Mouse (Mus musculus): Measurements from ENCODE around the gene Tprgl.

Tprgl gene

DNA sequence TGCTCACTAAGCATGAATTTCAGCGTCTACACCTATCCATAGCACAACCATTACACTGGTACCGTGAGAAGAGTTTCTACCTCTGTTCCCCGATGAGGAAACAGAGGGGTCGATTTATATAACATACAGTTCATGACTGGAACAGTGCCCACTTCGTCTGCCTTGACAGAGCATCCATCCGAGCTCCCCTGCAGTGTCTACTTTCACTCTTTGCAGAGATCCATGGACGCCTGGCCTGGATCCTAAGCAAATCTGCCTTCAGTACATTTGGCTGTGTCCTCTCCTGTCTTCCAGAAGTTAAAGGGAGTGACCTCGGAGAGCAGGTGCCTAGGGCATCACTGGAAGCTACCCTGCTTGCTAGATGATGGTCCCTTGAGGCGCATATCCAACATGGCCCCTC lies 41.3 kb downstream of the Tprgl start:
- no peak for DNase-seq (ENCODE audit: low spot score)

DNA sequence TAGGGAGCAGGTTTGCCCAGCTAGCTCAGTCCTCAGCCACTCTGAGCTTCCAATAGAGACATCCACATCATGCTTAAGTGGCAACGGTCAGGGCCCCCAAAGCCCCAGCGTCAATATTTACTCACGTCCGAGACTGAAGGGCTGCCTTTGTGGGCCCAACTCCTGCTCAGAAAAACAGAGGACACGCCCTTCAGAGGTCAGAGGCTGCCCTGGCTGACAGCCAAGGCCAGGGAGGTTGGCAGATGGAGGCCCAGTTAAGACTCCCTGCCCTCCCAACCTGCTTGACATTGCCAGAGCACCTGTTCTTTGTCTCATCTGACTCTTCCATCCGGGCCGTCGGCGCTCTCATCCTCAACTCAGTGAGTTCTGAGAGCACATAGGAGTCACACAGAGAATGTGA lies 41.7 kb downstream of the Tprgl start:
- DNase-seq (ENCODE audit: low spot score), result peak; percentile 56

DNA sequence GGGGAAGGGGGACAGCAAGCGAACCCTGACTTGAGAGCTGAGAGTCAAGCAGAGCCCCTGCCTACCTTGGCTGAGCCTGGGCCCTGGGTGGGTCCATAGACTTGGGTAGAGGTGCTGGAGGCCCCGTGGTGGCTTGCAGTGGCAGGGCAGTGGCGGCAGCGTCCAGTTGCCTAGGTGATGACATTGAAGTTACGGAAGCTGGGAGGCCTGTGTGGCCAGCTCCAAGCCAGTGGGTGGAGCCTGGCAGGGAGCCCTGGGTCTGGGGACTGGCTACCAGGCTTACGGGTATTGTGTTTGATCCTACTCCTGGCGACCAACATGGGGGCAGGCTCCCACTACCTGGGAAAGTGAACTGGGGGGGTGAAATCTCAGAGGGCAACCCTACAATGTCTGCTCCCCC lies 44.0 kb downstream of the Tprgl start:
- no peak for DNase-seq (ENCODE audit: low spot score)

DNA sequence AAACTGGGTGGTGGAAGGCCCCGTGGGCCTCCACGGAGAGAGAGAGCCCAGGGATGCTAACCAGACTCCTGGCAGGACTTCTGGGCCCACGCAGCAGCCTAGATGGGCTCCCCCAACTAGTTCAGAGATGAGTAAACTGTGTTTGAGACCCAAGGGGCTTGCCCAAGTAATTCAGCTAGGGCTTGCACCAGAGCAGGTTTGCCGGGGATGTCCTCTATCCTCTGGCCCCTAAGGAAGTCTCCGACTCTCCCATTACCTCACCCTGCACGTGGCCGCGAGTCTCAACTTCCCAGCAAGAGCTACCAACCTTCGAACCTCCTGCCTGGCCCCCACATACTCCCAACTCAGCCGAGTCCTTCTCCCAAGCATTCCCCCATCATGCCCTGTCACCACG lies 50.6 kb downstream of the Tprgl start:
- no peak for DNase-seq (ENCODE audit: low spot score)

DNA sequence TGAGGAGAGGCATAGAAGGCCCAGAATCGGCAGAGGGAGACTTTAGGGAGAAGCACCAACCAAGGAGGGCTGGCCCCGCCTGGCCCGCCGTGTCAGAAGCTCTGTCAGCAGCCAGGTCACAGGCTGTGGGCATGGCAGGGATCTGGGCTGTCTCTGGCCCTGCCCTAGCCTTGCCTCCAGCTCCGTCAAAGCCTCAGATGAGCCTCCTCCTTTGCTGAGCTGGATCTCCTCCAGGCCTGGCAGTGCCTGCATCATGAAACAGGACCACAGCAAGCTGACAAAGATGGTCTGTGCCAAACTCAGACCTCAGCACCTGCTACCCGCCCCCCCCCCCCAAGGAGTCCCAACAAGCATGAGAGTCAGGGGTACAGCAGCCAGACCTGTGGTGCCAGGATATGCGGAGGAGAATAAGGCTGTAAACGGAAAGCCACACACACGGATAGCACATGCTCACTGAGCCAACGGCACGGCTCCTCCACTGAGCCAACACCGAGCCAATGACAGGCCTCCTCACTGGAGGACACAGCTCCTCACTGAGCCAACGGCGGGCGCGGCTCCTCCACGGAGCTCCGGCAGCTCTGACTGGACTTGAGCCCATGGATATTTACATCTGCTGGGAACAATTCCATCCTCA lies 51.1 kb downstream of the Tprgl start:
- DNase-seq (ENCODE audit: low spot score), result no peak

All from c-Kit-positive CD71-positive TER-119-positive erythroid progenitor cells, embryonic 14.5 days (primary cell).